Mouse (Mus musculus) spleen, adult 2 months (tissue): Measurements from ENCODE around the gene Btnl6.

Experiments used
- CTCF ChIP-seq: fragments of 200-500 bp; IDR thresholded peaks from 2 replicates; pipeline ENCODE4 v1.5.1; 2011; ENCODE audit warnings: mild to moderate bottlenecking, inconsistent platforms; ENCODE audit not compliant: insufficient read depth, insufficient read length, insufficient replicate concordance; ENCODE audit errors: extremely low read depth
- POLR2A ChIP-seq: fragments of 200-500 bp; IDR thresholded peaks from 2 replicates; pipeline ENCODE4 v1.6.1; 2011; ENCODE audit warnings: low read depth, low read length, inconsistent platforms

GRCm38 (mm10) chr17:34555483-34555882 lies 38.3 kb upstream of the Btnl6 start:
- TF ChIP-seq POLR2A (no peak), CTCF (peak; percentile 83; the same call in 1 of the 2 replicates)
